Mouse (Mus musculus): ENCODE results near the gene Rapgef4. TPM values are rescaled to one million over a fixed set of nuclear protein-coding genes. Genes with fewer than 3 reads are reported as not detected.

Rapgef4 gene
- polyA plus RNA-seq, 1 experiment from 2014 or later, result 2.9 TPM

DNA sequence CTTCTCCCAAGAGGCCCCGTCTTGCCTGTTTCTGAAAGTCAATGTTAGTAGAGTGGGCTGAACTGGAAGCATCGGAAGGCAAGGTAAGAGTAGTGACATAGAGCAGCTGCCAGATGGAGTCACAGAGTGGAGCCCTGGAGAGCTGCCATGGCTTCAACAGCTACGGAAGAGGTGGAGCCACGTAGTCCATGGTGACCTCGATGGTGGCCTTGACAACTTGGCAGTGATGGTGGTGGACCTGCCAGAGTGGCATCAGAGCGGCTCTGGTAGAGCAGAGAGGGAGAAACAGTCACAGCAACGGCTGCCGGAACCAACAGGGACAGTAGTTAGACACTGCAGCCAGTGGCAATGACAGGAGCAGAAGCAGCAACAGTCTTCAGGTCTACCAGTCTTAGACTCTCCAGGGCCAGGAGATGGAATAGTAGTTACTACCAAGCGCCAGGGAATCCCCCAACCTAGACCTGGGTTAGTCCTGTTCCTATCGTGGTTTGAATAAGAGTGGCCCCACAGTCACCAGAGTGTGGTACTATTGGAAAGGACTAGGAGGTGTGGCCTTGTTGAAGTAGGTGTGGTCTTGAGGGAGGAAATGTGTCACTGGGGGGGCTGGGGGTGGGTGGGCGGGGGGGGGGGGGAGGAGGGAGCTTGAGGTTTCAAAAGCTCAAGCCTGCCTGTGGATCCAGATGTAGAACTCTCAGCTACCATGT, 6.7 kb upstream of the Rapgef4 start:
- no peaks in the 10 kb centered on the region for H3K4me1 ChIP-seq (replicated peaks; ENCODE audit: control insufficient read depth, insufficient read depth, low read length)
- H3K9ac ChIP-seq (ENCODE audit: low read depth, low read length), result no peak overlapping the region
- ATAC-seq (ENCODE audit: low FRiP score) (no peak), DNase-seq (ENCODE audit: low spot score) (no peak)
- H3K36me3 ChIP-seq (ENCODE audit: control insufficient read depth, insufficient read depth, low read length), result no peaks in the 10 kb centered on the region
- no peak overlapping the region for H3K27ac ChIP-seq (ENCODE audit: low read depth, low read length)
- H3K4me2 ChIP-seq (replicated peaks; ENCODE audit: low read depth, low read length), result no peak overlapping the region
- no peak overlapping the region for H3K4me3 ChIP-seq (ENCODE audit: low read depth, low read length)
- no peaks in the 10 kb centered on the region for H3K9me3 ChIP-seq (ENCODE audit: control insufficient read depth, low read length)
- 93% methylated on average over 10 of the region's 11 CpGs for WGBS
- H3K27me3 ChIP-seq (ENCODE audit: control insufficient read depth, insufficient read depth, low read length), result no peaks in the 10 kb centered on the region

DNA sequence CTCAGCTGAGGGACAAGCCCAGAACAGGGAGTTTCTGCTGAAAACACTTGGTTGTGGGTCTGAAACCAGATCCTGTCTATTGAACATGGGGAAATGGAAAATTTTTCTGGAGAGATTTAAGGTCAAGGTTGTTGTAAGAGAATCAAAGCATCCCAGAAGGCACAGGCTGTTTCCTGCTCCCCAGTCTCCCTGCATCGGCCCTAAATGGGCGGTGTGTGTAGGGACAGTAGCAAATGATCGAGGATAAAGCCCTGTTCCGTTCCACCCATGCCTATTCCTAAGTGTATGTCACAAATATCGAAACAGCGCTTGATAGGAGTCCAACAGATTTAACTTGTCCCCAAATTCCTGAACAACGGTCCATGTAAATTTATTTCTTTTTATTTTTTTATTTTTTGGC, 1.1 kb upstream of the Rapgef4 start:
- DNase-seq (ENCODE audit: low spot score) (no peak), ATAC-seq (ENCODE audit: low FRiP score) (no peak)
- WGBS, result 89% methylated on average over 7 of the region's 7 CpGs

GRCm38 (mm10) chr2:71981343-71981851, 357 bp downstream of the Rapgef4 start:
- ATAC-seq (ENCODE audit: low FRiP score) (no peak), DNase-seq (ENCODE audit: low spot score) (peak; percentile 20)

More for the DNA sequence above, 1.1 kb upstream of the Rapgef4 start:
- Histone ChIP-seq H3K9ac (ENCODE audit: low read depth, low read length) (no peak overlapping the region), H3K4me1 (replicated peaks; ENCODE audit: control insufficient read depth, insufficient read depth, low read length) (0 out of 2 replicates have a peak, but pooled peaks cover 3% of the 10 kb centered on the region), H3K27me3 (ENCODE audit: control insufficient read depth, insufficient read depth, low read length) (peaks cover 10% of the 10 kb centered on the region; the same call in 1 of the 2 replicates), H3K27ac (ENCODE audit: low read depth, low read length) (no peak overlapping the region), H3K36me3 (ENCODE audit: control insufficient read depth, insufficient read depth, low read length) (no peaks in the 10 kb centered on the region), H3K4me3 (ENCODE audit: low read depth, low read length) (no peak overlapping the region), H3K9me3 (ENCODE audit: control insufficient read depth, low read length) (no peaks in the 10 kb centered on the region), H3K4me2 (replicated peaks; ENCODE audit: low read depth, low read length) (no peak overlapping the region)

GRCm38 (mm10) chr2:71981896-71982295, 856 bp downstream of the Rapgef4 start:
- Histone ChIP-seq H3K9me3 (ENCODE audit: control insufficient read depth, low read length) (no peaks in the 10 kb centered on the region), H3K4me1 (replicated peaks; ENCODE audit: control insufficient read depth, insufficient read depth, low read length) (0 out of 2 replicates have a peak, but pooled peaks cover 3% of the 10 kb centered on the region), H3K36me3 (ENCODE audit: control insufficient read depth, insufficient read depth, low read length) (no peaks in the 10 kb centered on the region), H3K4me2 (replicated peaks; ENCODE audit: low read depth, low read length) (no peak overlapping the region), H3K27me3 (ENCODE audit: control insufficient read depth, insufficient read depth, low read length) (peaks cover 10% of the 10 kb centered on the region; the same call in 1 of the 2 replicates), H3K4me3 (ENCODE audit: low read depth, low read length) (peak overlapping the region; percentile 52; the same call in 1 of the 2 replicates), H3K27ac (ENCODE audit: low read depth, low read length) (no peak overlapping the region), H3K9ac (ENCODE audit: low read depth, low read length) (no peak overlapping the region)
- 75% methylated on average over 6 of the region's 6 CpGs for WGBS
- DNase-seq (ENCODE audit: low spot score), result no peak
- ATAC-seq (ENCODE audit: low FRiP score), result no peak

More at GRCm38 (mm10) chr2:71981343-71981851, 357 bp downstream of the Rapgef4 start:
- 11% methylated on average over 23 of the region's 24 CpGs for WGBS
- Histone ChIP-seq H3K36me3 (ENCODE audit: control insufficient read depth, insufficient read depth, low read length) (no peaks in the 10 kb centered on the region), H3K9me3 (ENCODE audit: control insufficient read depth, low read length) (no peaks in the 10 kb centered on the region), H3K4me3 (ENCODE audit: low read depth, low read length) (peak overlapping the region; percentile 52), H3K27ac (ENCODE audit: low read depth, low read length) (no peak overlapping the region), H3K4me1 (replicated peaks; ENCODE audit: control insufficient read depth, insufficient read depth, low read length) (0 out of 2 replicates have a peak, but pooled peaks cover 3% of the 10 kb centered on the region), H3K9ac (ENCODE audit: low read depth, low read length) (peak overlapping the region; percentile 66), H3K4me2 (replicated peaks; ENCODE audit: low read depth, low read length) (peak overlapping the region; percentile 96), H3K27me3 (ENCODE audit: control insufficient read depth, insufficient read depth, low read length) (peaks cover 10% of the 10 kb centered on the region; the same call in 1 of the 2 replicates)

DNA sequence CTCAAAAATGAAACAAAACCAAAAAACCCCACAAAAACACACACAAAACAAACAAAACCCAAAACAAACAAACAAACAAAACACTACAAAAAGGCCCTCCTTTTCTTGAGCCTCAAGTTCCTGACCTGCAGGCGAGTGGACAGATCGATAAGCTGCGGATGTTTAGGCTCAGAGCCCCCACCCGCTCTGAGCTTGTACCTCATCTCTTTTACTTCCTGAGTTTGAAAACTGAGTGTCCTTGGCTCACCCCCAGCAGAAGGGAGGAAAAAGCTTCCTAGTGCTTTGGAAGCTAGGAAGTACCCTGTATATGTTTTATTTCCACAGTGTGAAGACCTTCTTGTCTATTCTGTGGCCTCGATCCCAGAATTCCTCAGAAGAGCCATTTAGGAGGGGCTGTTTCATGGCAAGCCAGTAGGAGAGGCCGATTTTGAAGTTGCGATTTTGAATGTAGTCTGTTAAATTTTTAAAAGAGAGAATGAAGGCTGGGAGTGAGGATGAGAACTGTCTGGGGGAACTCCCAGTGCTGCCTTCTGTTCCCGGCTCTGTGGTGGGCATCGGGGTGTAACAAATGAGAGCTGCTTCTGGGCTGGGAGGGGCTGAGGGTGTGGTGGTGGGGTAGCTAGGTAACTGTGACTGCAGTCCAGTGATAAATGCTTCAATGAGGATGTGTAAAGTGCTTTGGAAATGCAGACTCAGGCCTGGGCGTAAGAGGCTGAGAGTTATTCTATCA, 2.0 kb downstream of the Rapgef4 start:
- no peak overlapping the region for H3K27ac ChIP-seq (ENCODE audit: low read depth, low read length)
- ATAC-seq (ENCODE audit: low FRiP score) (no peak), DNase-seq (ENCODE audit: low spot score) (no peak)
- no peak overlapping the region for H3K4me3 ChIP-seq (ENCODE audit: low read depth, low read length)
- H3K27me3 ChIP-seq (ENCODE audit: control insufficient read depth, insufficient read depth, low read length), result peaks cover 10% of the 10 kb centered on the region; the same call in 1 of the 2 replicates
- no peak overlapping the region for H3K4me2 ChIP-seq (replicated peaks; ENCODE audit: low read depth, low read length)
- no peak overlapping the region for H3K9ac ChIP-seq (ENCODE audit: low read depth, low read length)
- WGBS, result 74% methylated on average over 10 of the region's 10 CpGs
- 0 out of 2 replicates have a peak, but pooled peaks cover 3% of the 10 kb centered on the region for H3K4me1 ChIP-seq (replicated peaks; ENCODE audit: control insufficient read depth, insufficient read depth, low read length)
- H3K36me3 ChIP-seq (ENCODE audit: control insufficient read depth, insufficient read depth, low read length), result no peaks in the 10 kb centered on the region
- no peaks in the 10 kb centered on the region for H3K9me3 ChIP-seq (ENCODE audit: control insufficient read depth, low read length)

- ATAC-seq (ENCODE audit: low FRiP score) (no peak), DNase-seq (ENCODE audit: low spot score) (no peak)
- no peak overlapping the region for H3K4me2 ChIP-seq (replicated peaks; ENCODE audit: low read depth, low read length)
- H3K36me3 ChIP-seq (ENCODE audit: control insufficient read depth, insufficient read depth, low read length), result no peaks in the 10 kb centered on the region
- WGBS, result 67% methylated on average over 2 of the region's 2 CpGs
- no peak overlapping the region for H3K9ac ChIP-seq (ENCODE audit: low read depth, low read length)
- H3K9me3 ChIP-seq (ENCODE audit: control insufficient read depth, low read length), result no peaks in the 10 kb centered on the region
- H3K27me3 ChIP-seq (ENCODE audit: control insufficient read depth, insufficient read depth, low read length), result peaks cover 7% of the 10 kb centered on the region; the same call in 1 of the 2 replicates
- 0 out of 2 replicates have a peak, but pooled peaks cover 3% of the 10 kb centered on the region for H3K4me1 ChIP-seq (replicated peaks; ENCODE audit: control insufficient read depth, insufficient read depth, low read length)
- H3K27ac ChIP-seq (ENCODE audit: low read depth, low read length), result no peak overlapping the region
- no peak overlapping the region for H3K4me3 ChIP-seq (ENCODE audit: low read depth, low read length)
Measured at GRCm38 (mm10) chr2:71985730-71986129, 4.7 kb downstream of the Rapgef4 start.

- Histone ChIP-seq H3K36me3 (ENCODE audit: control insufficient read depth, insufficient read depth, low read length) (no peaks in the 10 kb centered on the region), H3K9ac (ENCODE audit: low read depth, low read length) (no peak overlapping the region), H3K4me3 (ENCODE audit: low read depth, low read length) (no peak overlapping the region), H3K27ac (ENCODE audit: low read depth, low read length) (no peak overlapping the region), H3K27me3 (ENCODE audit: control insufficient read depth, insufficient read depth, low read length) (peaks cover 4% of the 10 kb centered on the region; the same call in 1 of the 2 replicates), H3K4me2 (replicated peaks; ENCODE audit: low read depth, low read length) (no peak overlapping the region), H3K9me3 (ENCODE audit: control insufficient read depth, low read length) (no peaks in the 10 kb centered on the region), H3K4me1 (replicated peaks; ENCODE audit: control insufficient read depth, insufficient read depth, low read length) (0 out of 2 replicates have a peak, but pooled peaks cover under 1% of the 10 kb centered on the region)
- ATAC-seq (ENCODE audit: low FRiP score) (no peak), DNase-seq (ENCODE audit: low spot score) (no peak)
- 75% methylated on average over 12 of the region's 12 CpGs for WGBS
Measured at GRCm38 (mm10) chr2:71986276-71986848, 5.3 kb downstream of the Rapgef4 start.

DNA sequence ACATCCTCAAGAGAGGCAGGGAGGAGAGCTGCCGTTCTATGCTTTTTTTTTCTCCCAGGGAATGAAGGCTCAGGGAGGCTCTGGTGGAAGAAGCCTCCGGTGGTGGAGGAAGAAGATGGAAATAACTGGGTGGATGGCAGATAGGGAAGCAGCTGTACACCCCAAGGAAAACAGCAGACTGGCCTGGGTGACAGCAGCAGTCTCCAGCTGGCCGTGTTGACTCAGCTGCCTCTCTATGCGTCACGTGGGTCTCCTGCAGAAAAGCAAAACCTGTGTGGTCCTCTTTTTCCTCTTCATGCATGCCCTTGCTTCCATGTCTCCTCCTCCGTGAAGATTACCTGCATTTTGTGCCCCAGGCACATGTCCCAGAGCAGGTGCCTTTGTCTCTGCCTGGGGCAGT, 7.5 kb downstream of the Rapgef4 start:
- H3K9me3 ChIP-seq (ENCODE audit: control insufficient read depth, low read length), result no peaks in the 10 kb centered on the region
- no peak overlapping the region for H3K4me2 ChIP-seq (replicated peaks; ENCODE audit: low read depth, low read length)
- ATAC-seq (ENCODE audit: low FRiP score) (no peak), DNase-seq (ENCODE audit: low spot score) (no peak)
- WGBS, result 63% methylated on average over 6 of the region's 6 CpGs
- no peaks in the 10 kb centered on the region for H3K4me1 ChIP-seq (replicated peaks; ENCODE audit: control insufficient read depth, insufficient read depth, low read length)
- H3K27me3 ChIP-seq (ENCODE audit: control insufficient read depth, insufficient read depth, low read length), result no peaks in the 10 kb centered on the region
- no peak overlapping the region for H3K27ac ChIP-seq (ENCODE audit: low read depth, low read length)
- H3K9ac ChIP-seq (ENCODE audit: low read depth, low read length), result no peak overlapping the region
- H3K36me3 ChIP-seq (ENCODE audit: control insufficient read depth, insufficient read depth, low read length), result no peaks in the 10 kb centered on the region
- H3K4me3 ChIP-seq (ENCODE audit: low read depth, low read length), result no peak overlapping the region

All from hindbrain, embryonic 11.5 days (tissue).